Mouse (Mus musculus) MEL-GATA-1-ER (cell line): ENCODE measurements around the gene Srrt.
"Not testable (repeated sequence)": the region's sequence is repeated elsewhere in the genome, so short reads cannot be mapped to it uniquely, and the experiment has no call there.

Source experiments
- DNase-seq: peaks from one replicate; pipeline ENCODE4 v3.0.0-alpha.2; 2012; ENCODE audit warnings: low read depth; ENCODE audit errors: extremely low read depth

Srrt gene

DNA sequence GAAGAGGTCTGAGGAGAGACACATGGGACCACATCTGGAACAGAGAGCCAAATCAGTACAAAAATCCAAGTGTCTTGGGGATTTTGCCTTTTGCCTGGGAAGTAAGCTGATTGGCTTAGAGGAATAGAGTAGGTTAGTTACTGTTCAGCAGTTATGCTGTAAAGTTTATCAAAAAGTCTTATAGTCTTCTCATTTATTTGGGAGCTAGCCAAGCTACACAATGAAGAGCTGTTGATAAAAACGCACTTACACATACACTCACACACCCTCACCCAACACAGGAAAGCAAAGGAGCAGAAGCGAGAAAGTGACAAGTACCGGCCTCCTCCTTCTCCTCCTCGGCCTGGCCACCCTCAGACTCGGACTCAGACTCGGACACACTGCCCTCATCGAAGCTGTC is 8.2 kb downstream of the Srrt start:
- no peak for DNase-seq

DNA sequence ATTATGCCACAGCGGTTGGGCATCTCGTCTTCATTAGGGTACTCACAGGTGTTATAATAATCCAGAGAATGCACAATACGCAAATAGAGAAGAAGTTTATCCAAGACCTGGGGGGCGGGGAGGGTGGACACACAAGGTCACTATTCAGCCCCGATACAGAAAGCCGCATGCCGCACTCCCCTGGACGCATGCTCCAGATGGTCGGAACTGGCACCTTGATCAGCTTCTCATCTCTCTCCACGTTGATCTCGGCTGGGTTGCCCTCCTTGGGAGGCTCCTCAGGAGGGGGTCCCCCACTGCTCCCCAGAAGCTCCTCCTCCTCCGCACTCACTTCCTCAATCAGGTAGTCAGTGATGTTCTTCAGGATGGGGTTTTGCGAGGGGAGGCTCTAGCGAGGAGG is 10.3 kb downstream of the Srrt start:
- no peak for DNase-seq

DNA sequence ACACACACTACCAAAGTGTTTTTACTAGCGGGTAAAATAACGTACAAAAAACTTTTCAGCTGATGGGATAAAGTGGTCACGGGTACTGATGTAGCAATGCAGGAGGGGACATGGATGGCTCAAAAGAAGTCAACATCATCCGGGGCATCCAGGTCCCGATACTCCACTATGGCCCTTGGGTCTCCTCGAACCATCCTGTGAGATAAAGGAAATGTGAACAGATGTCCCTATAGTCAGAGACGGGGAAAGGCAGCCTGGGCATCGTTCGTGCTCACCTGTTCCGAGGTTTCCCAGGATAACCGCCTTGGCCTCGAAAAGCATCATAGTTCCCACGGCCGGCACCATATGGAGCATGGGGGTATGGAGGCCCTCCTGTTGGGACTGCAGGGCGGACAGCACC is 11.8 kb downstream of the Srrt start:
- no peak for DNase-seq

DNA sequence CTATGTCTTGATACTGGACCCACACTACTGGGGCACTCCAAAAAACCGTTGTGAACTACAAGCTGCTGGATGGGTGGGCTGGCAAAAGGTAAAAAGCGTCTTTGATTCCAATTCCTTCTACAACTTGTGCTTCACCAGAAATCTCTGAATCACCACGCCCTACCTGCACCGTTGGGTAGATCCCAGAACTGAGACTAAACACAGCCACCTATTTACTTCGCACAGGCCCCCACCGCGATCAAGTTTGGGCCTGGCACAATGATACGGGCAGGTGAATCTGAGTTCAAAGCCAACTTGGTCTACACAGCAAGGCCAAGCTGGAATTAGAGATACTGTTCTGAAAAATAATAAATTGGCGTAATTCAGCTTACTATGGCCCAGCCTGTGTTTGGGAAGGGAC is 12.2 kb downstream of the Srrt start:
- no peak for DNase-seq

DNA sequence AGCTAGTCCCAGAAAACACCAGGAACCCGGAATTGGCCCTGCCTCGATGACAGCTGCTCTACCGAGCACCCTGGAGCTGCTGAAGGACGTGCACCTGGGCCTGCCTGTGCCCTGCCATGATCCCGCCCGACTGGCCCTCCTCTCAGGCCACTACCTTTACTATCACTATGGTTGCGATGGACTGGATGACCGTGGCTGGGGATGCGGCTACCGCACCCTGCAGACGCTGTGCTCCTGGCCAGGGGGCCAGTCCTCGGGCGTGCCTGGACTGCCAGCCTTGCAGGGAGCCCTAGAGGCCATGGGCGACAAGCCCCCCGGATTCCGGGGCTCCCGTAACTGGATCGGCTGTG is 12.8 kb downstream of the Srrt start:
- no peak for DNase-seq

DNA sequence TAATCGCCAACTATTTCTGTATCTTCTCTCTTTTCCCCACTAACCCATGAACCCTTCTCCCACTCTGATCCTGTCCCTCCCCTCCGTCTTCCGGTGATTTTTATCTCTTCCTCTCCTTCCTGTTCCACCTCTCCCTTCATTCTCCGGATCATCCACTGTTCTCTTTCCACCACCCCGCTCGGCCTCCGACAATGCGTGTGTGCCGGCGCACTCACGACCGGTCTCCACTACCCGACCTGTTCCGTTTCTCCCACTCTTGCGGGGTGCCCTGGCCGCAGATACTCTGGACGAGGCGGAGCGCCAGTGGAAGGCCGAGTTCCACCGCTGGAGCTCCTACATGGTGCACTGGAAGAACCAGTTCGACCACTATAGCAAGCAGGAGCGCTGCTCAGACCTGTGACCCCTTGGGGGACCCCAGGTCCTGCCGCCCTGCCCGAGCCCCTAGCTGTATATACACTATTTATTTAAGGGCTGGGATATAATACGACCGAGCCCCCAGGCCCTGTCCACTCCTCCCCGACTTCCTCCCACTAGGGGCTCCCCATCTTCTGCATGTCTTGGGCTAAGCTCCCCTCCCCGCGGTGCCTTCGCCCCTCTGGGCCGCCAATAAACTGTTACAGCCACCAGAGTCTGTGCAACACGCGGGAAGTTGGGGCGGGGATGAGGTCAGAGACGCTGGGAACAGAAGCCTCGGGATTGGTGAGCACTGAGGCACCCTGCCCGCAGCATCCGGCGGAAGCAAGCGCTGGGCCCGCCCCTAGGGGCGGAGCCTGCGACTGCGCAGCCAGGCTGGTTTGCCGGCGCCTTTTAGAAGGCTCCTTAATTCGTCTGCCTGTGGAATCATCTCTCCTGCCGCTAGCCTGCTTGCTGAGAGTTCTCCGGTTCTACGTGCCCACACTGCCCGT is 13.4 kb downstream of the Srrt start, which contains the start of gene Ufsp1:
Gene Ufsp1 (plus strand): TSS at position 791 of the 905 bp plus-strand sequence.
- DNase-seq: peak; percentile 78

DNA sequence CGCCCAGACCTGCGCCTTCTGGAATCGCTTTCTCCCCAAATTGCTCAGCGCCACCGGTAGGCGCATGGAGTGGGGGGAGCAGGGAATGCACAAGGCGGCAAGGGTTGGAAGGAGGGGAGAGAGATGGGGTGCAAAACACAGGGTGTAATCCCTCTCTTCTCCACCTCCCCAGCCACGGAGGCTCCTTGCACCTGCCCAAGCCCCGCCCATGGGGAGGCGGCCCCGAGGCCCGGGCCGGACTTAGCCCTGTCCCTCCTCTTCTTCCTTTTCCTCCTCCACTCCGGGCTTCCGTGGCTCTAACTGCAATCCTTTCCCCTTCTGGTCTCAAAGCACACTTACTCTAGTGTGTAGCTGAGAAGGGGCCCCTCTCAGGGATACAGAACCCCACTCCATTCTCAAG is 14.2 kb downstream of the Srrt start:
- DNase-seq: no peak

DNA sequence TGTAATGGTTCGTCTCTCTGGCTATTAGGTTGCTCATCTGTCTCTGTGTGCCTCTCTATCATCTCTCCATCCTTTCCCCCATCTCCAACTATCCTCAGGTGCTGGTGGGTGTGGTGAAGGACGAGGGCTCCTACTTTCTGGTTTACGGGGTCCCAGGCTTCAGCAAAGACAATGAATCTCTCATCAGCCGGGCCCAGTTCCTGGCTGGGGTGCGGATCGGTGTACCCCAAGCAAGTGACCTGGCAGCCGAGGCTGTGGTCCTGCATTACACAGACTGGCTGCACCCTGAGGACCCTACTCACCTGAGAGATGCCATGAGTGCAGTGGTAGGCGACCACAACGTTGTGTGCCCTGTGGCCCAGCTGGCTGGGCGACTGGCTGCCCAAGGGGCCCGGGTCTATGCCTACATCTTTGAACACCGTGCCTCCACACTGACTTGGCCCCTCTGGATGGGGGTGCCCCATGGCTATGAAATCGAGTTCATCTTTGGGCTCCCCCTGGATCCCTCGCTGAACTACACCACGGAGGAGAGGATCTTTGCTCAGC is 16.0 kb downstream of the Srrt start:
- DNase-seq: no peak

DNA sequence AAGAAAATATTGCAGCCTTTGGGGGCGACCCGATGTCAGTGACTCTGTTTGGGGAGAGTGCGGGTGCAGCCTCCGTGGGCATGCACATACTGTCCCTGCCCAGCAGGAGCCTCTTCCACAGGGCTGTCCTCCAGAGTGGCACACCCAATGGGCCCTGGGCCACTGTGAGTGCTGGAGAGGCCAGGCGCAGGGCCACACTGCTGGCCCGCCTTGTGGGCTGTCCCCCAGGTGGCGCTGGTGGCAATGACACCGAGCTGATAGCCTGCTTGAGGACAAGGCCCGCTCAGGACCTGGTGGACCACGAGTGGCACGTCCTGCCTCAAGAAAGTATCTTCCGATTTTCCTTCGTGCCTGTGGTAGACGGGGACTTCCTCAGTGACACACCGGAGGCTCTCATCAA is 16.8 kb downstream of the Srrt start:
- DNase-seq: no peak

DNA sequence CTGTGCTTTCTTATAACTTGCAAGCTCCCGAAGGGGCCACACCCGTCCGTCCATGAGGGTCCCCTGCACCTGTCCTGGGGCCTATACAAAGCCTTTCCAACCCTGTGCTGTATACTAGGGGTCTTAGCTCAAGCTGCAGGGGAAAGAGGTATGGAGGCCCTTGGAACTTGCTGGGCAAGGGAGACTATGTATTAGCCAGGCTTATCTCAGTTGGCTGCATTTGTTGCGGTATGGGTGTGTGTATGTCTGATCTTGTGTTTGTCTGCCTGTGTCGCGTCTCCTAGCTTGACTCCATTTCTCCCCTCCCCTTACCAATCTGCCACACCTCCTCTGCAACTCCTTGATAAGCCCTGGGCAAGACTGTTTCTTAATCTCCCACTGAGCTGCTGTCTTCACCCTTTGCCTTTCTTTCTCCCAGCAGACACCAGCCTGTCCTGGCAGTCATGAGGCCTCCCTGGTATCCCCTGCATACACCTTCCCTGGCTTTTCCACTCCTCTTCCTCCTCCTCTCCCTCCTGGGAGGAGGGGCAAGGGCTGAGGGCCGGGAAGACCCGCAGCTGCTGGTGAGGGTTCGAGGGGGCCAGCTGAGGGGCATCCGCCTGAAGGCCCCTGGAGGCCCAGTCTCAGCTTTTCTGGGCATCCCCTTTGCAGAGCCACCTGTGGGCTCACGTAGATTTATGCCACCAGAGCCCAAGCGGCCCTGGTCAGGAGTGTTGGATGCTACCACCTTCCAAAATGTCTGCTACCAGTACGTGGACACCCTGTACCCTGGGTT is 17.7 kb downstream of the Srrt start:
- DNase-seq: peak; percentile 99

DNA sequence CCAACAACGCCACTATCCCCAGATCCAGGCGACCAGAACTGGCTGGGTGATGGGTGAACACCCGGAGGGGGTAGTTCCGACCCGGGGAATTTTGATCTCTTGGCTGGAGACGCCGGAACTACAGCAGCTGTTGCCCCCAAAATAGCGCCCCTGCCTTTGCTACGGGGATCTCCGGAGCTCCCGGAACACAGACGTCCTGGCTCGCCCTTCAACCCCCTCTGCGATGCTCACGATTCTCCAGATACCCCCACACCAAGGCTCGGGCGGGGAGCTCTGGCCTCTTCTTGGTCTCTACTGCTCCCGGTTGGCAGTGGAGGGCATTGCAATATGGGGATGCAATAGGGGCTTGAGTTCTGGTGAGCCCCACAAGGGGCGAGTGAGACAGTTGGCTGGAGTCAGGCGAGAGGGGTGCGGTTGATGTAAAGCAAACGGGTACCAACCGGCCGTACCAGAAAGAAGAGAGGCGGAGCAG is 18.4 kb downstream of the Srrt start:
- DNase-seq: no peak

DNA sequence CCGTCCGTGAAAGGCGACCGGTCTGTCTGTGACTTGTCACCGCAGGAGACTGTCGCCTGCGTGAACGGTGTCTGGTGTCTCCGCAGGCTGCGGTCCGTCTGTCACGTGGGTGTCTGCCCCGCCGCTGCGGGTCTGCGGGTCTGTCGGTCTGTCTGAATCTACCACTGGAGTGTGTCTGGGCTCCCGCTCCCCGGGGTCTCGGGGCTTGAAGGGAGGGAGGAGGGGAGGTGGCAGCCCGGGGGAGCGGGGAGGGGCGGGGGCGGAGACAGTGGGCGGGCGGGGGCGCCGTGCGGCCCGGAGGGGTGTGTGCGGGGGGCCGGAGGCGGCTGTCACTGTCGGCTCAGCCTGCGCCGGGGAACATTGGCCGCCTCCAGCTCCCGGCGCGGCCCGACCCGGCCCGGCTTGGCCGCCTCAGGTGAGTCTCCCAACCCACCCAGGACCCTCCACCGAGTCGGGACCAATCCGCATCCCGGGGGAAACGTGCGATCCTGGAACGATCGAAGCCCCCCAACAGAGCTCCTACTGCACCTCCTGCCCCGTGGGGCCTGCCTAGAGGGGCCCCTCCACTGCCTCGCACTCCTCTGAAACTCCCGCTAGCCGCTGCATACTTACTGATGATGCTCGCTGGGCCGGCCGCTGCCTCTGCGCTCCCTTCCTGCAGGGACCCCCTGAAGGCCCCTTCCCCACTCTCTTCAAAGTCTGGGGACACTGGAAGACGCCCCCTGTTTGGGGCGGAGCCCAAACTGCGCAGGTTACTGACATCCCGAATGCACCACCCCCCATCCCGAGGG is 19.3 kb downstream of the Srrt start:
- DNase-seq: no peak

DNA sequence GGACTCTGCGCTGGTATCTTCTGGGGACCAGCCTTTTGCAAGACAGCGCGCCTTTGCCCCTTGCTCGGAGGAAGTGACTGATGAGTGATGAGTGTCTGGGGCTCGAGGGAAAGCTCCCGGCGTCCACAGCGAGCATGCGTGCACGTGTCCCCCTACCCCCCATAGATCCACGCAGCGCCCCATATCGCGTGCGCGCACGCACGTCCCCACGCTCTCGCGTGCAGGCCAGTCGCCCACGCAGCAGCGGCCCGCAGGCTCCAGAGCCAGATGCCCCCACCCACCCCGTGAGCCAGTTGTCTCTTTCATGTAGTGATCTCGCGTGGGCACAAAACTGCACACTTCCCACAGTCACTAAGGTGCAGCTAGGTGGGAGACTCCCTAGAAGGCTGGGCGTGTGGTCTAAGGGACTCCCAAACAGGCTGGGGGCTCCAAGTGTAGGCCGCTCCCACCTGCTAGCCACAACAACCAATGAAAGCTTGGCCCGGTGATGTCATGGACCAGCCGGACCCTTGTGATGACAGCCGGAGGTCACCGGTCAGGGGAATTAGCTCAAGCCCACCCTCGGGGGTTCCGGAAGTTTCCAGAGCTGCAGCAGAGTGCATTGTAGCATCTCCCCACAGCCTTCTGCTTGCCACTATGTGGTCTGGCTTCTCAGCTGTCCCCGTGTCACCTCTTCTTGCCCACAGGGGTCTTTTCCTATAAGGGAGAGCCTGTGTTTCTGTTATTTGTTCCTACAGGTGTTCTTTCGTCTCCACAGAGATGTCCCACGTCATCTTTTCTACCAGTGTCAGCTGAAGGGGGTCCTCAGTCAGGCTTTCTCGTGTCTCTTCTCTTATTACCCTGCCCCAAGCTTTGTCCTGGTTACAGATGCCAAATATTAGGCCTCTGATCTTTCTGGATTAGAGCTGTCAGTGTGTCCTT is 20.2 kb downstream of the Srrt start, which contains the start of gene Ache:
Gene Ache (plus strand): TSS at position 488 of the 921 bp plus-strand sequence.
- DNase-seq: no peak

DNA sequence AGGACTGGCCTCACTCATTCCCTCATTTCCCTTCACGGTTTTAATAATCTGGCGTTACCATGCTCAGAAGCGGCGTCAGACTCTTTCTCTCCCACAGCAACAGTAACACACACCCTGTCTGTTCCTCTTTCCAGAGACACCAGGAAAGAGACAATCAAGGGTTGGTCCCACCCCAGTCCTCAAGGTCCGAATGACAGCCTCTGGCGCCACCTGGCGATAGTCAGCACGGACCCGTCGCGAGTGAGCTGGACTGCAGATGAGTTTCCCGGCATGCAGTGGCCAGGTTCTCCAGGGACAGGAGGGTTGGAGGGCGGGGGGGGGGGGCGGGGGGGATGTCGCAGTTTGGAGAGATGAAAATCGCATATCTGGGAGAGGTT is 20.8 kb downstream of the Srrt start:
- peak; percentile 90 for DNase-seq

DNA sequence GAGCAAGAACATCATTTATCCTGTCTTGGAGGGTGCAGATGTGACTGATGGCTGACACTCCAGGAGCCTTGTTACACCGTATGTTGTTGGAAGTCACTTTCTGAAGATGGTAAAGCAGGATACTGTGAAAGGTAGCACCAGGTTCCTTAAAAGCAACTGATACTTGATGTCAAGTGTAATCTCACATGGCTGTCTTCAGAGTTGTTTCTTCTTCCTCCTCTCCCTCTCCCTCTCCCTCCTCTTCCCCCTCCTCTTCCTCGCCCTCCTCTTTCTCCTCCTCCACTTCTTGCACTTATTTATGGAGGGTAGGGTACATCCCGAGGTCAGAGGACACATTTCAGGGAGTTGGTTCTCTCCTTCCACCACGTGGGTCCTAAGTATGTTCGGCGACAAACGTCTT is 21.5 kb downstream of the Srrt start:
- no peak for DNase-seq

DNA sequence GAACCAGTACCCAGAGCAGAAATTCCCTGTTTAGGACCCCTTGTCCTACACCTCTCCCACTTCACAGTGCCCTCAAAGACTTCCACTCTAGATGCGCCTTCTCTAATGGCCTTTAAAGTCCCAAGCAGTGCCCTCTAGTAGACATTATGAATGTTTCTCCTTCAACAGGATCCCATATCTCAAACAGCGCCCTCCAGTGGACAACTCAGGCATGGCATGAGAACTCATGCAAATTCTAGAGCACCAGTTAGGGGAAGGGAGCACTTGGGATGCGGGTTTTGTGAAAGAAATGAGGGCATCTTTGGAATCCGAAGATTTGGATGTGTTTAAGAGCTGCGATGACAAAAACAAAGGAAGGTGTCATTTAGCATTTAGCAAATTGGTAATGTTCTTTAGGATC is 22.4 kb downstream of the Srrt start:
- no peak for DNase-seq

DNA sequence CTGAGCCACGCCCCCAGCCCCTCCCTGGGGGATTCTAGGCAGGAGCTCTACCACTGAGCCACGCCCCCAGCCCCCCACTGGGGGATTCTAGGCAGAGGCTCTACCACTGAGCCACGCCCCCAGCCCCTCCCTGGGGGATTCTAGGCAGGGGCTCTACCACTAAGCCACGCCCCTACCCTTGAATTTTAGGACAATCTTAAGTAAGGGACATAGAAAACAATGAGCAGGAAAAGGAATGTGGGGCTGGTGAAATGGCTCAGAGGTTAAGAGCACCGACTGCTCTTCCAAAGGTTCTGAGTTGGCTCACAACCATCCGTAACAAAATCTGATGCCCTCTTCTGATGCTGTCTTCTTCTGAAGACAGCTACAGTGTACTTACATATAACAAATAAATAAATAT is 23.1 kb downstream of the Srrt start:
- not testable (repeated sequence) for DNase-seq

DNA sequence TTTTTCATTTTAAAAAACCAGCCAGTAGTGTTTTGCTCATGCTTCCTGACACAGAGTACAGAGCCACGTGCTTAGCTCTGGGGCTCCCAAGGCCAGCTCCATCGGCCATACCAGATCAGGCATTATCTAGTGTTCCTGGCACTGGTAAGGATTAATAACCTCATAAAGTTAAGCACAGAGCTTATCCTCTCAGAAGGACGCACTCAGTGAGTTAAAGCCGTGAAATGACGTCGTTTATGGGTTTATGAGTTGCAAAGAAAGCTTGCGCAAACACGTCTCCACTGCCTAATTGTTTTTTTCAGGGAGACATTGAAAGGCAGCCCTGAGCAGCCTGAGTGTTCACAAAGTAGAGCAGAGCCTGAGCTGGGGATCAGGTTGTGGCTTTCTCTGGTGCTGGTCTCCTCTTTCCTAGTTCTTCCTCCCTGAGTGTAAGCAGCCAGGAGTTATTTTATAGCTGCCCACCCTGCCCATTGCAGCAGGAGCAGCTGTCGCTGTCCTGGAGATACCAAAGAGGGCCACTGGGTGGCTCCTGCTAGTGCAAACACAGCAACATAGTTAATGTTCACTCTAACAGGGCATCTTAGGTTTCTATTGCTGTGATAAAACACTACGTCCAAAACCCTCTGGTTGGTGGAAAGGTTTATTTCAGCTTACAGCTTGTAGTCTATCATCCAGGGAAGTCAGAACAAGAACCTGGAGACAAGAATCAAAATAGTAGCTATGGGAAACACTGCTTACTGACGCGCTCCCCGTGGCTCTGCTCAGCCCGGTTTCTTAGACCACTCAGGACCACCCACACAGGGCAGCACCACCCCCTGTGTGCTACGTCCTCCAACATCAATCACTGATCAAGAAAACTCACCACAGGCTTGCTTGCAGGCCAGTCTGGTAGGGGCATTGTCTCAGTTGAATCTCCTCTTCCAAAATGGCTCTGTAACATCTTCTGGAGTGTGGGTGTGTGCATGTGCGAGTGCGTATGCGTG is 29.8 kb downstream of the Srrt start:
- DNase-seq: no peak
